Mouse (Mus musculus): ENCODE data around the gene Cox7a2. TPM values are rescaled to one million over a fixed set of nuclear protein-coding genes. Genes with fewer than 3 reads are reported as not detected.

The Cox7a2 gene
- 2,686 and 2,695 TPM in 2 replicates for polyA plus RNA-seq (2021; fragmentation: Nextera tagmentation)
- long read RNA-seq, experiment 1, transcript Cox7a2-201 (4 exons, 659 nt) = major isoform, 371 of 383 reads
- long read RNA-seq, experiment 1, partial matches to known transcripts = 5 of 383 reads
- long read RNA-seq, experiment 1, other reads (novel, unspliced or antisense) = 4 of 383 reads
- long read RNA-seq, experiment 2, transcript Cox7a2-201 (4 exons, 659 nt) = major isoform, 1,578 of 1,614 reads
- long read RNA-seq, experiment 2, partial matches to known transcripts = 15 of 1,614 reads
- long read RNA-seq, experiment 2, other reads (novel, unspliced or antisense) = 18 of 1,614 reads

GRCm38 (mm10) chr9:79759385-79760005, at the start of gene Cox7a2:
Cox7a2 (minus strand) TSS chr9:79759878.

GRCm38 (mm10) chr9:79792841-79793835, 33.5 kb upstream of the Cox7a2 start, which contains the start of gene Tmem30a:
Tmem30a (minus strand) TSS chr9:79793507.

DNA sequence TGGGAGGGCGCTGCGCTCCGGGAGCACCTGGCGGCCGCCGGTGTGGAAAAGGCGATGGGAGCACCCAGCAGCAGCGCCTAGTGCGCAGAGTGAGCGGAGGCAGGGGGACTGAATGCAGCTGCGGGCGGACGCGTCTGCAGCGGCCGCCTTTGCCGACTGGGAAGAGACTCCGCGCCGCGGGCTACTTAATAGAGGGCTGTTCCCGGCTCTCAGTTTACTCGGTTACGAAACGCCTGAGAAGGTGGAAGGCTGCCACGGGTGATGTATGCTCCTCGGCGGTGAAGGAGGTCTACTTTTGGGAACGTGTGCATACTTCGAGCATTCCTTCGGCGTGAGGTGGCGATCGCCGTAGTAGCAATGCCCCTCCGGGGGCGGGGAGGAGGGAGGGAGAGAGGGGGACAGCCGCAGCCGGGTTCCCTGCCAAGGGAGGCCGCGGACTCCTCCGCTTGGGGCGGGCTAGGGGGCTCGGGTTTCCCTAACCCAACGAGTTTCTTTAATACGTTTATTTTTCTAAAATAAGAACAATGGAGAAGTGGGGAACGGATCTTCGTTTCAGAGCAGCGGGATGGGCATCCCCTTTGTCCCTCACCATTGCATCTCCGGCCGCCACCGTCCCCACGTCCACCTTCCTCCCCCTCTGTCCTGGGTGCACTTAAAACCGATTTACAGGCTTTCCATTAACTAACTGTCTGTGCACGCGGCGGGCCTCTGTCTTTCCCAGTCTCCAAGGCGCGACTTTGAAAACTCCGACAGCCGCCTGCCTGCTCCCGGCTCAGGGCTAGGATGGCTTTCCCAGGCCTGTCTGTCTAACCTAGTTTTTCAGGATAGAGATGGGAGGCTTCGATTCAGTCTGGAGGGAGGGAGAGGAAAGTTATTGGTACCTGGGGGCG, 41.0 kb downstream of the Cox7a2 start, which contains the start of gene Col12a1:
Col12a1 (minus strand) TSS at position 351 of the 890 bp plus-strand sequence.

Other genes with a start within 250 kb of the Cox7a2 start
- 2.4 and 3.7 TPM in 2 replicates for gene Col12a1, start 41.0 kb downstream of the Cox7a2 start, polyA plus RNA-seq (2021; fragmentation: Nextera tagmentation)
- 290 and 335 TPM in 2 replicates for gene Tmem30a, start 33.6 kb upstream of the Cox7a2 start, polyA plus RNA-seq (2021; fragmentation: Nextera tagmentation)